Mouse (Mus musculus): ENCODE measurements at regions not wholly inside any gene's neighbourhood (a gene's known extent, or its start where the extent isn't known, plus 50 kb on each side); places are given as distances from the start of the nearest gene placed in this dataset.

- peak; percentile 27 for DNase-seq (ENCODE audit: extremely low spot score)
Measured at GRCm38 (mm10) chr7:64060051-64060450, 93.6 kb upstream of the Trpm1 start.

- no peak for DNase-seq (ENCODE audit: extremely low spot score)
Measured at GRCm38 (mm10) chr7:64058282-64058872, 95.3 kb upstream of the Trpm1 start.

DNA sequence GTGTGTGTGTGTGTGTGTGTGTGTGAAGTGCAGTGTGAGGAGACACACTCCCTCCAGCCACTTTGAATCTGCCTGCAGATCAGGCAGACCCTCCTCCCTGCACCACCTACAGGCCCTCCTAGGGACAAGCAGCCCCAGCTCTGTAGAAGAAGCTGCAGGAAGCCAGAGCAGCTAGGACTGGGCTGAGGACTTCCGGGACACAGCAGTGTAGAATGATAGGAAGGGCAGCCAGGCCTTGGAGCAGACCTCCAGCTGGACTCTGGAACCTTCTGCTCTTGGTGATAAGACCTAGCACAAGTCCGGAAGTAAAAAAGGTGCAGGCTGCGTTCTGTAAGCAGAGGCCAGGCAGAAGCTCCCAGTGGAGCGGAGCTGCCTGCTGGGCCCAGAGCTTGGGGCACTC is 95.8 kb upstream of the Trpm1 start:
- no peak for DNase-seq (ENCODE audit: extremely low spot score)

GRCm38 (mm10) chr7:64056498-64056897 is 97.1 kb upstream of the Trpm1 start:
- DNase-seq (ENCODE audit: extremely low spot score), result no peak

DNA sequence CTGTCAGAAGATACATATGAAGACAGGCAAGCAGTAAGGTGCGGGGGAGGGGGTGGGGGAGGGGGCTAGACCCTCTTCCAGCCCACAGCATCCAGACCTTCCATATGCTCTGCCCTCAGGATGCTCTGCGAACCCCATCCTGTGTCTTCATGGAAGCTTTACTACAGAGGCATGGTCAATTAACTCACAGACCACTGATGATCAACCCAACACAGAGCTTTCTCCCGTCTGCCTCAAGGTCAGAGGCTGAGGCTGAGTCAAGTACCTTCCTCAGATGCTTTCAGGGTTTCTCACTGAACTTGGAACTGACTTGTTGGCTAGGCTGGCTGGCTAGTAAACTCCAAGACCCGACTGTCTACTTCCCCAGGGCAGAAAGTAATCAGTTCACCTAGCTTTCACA is 98.6 kb upstream of the Trpm1 start:
- DNase-seq (ENCODE audit: extremely low spot score), result no peak

DNA sequence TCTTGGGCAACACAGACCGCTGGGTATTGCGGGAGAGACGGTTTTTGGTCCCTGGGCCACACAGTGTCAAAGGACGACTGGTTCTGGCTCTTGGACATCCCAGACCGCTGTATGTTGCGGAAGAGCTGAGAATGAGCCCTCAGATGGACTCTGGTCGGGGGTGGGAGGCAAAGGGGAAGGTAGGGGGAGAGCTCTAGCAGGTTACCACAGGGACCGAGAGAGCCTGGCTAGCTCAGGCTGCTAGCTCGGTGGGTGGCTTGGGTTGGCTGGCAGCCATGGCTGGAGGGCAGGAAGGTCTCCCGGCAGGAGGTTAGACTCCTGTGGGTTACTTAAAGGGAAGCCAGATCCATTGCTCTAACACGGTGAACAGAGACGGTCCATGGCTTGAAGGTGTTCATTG is 99.9 kb upstream of the Trpm1 start:
- DNase-seq (ENCODE audit: extremely low spot score), result no peak

DNA sequence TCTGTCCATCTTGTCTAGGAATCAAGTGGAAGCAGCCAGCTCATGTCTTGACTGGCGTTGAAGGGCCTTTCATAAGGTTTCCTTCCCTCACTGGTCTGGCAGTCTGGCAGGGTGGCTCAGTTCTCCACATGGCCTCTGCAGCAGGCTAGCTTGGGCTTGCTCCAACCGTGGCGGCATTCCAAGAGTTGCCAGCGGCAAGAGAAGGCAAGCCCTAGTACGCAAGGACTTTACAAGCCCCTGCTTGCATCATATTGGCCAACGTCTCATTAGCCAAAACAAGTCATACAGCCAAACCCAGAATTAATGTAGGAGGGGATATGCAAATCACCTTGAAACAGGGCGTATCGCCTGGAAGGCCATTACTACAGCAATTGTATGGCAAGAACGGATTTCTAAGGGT is 101.2 kb upstream of the Trpm1 start:
- DNase-seq (ENCODE audit: extremely low spot score), result no peak

DNA sequence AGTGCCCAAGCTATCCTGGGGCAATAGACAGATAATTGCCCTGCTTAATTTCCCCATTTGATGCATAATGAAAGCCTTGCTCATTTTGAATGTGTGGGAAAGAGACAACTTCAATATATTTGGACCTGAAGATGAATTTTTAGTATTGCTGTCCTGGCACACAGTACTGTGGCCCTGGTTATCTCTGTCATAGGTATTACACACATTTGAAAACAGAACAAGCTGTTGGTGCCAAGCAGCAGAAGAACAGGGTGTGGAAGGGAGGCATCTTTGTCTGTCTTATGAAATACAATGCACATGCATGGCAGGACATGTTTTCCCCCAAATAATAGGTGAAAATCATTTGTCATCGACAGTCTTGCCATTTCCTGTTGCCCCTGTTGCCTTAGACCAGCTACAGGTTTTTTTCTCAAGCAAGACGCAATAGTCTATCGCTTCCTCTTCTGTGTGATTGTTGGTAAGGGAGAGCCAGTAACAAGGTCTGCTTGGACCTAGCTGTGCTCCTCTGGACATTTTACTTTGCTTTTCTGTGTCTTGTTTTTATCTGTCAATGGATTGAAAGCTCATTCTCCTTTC is 102.7 kb upstream of the Trpm1 start:
- DNase-seq (ENCODE audit: extremely low spot score), result no peak

DNA sequence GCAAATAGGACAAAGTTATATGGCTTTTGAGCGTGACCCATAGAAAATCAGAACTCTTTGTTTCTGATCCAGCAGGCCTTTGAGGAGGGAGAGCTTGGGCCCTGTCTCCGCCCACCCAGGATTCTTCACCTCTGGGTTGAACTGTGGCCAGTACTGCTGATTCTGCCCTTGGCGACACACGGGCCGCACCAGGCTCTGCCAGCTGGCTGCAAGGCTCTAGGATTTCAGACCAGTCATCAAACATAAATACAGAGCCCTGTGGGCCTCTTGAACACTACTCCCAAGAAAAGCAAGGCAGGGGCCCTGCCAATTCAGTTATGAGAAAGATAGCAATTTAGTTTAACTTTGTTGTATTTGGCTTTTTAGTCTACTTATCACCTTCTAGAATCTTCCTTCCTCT is 103.4 kb upstream of the Trpm1 start:
- no peak for DNase-seq (ENCODE audit: extremely low spot score)

DNA sequence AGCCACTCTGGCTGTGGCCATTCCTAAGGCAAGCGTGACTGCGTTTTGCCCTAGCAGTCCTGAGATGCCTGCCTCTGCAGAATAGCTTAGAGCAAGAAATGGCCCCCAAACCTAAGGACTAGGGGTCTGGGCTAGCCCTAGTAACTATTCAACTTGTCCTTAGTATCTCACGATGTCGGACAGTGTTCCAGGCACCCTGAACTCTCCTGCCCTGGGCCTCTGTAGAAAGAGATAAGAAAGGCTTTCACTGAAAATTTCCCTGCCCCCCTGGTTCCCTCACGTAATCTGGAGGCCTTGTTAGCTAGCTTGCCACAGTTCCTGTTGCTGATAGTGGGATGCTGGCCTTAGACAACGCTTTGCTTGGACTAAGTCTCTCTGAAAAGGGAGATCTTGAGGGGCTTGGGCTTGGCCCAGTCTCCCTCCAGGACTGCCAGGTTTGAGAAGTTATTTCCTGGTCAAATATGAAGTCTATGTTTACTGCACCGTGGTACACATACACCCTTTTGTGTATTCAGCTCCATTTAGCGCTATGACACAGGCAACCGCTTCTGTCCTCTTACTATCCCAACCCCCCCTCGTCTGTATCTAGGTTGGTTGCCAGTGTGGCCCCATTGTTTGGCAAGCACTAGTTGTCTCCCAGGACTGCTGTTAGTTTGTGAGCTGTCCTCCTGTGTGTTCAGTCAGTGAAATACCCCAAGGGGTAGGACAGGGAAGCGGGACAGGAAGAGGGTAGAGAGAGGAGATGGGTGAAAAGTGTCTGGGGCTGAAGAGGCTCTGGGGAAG is 104.3 kb upstream of the Trpm1 start:
- no peak for DNase-seq (ENCODE audit: extremely low spot score)

GRCm38 (mm10) chr7:64048452-64049182 is 105.0 kb upstream of the Trpm1 start:
- peak; percentile 92 for DNase-seq (ENCODE audit: extremely low spot score)

DNA sequence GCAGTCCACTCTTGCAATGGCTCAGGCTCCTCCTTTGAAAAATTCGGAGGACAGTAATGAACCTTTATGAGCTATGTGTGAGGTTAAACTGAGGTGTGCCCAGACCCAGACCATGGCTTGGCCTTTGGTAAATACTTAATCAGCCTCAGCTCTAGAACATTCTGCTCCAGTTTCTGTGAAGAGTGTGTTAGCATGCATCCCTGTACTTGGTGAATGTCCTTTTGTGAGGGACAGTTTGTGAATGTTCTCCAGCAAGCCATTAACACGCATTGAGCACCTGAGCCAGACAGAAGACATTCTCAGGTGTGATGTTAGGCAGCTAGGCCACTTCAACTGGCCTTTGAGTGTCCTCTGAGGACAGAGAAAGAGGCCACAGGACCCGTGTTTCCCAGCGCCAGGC is 105.8 kb upstream of the Trpm1 start:
- no peak for DNase-seq (ENCODE audit: extremely low spot score)

DNA sequence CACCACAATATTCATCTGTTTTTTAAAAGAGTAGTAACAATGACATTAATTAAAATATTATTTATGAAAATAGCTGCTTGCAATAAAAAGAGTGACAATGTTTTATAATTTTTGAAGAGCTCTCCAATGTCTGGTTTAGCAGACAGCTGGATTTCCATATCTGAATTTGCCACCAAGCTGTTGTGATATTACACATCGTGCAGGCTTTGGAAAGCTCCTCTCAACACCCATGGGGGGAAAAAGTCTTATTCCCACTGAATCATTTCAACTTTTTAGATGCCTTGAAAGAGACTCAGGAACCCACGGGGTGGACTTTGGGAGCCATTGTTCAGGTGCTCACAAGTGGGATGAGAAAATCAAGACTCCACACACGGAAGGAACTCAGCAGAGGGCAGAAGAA is 106.6 kb upstream of the Klf13 start:
- no peak for DNase-seq (ENCODE audit: extremely low spot score)

- DNase-seq (ENCODE audit: extremely low spot score), result no peak
Measured at GRCm38 (mm10) chr7:64042978-64043377, 104.3 kb upstream of the Klf13 start.

- DNase-seq (ENCODE audit: extremely low spot score), result no peak
Measured at GRCm38 (mm10) chr7:64041303-64041702, 102.6 kb upstream of the Klf13 start.

GRCm38 (mm10) chr7:64040026-64040737 is 101.5 kb upstream of the Klf13 start:
- DNase-seq (ENCODE audit: extremely low spot score), result no peak

GRCm38 (mm10) chr7:64037701-64038231 is 99.1 kb upstream of the Klf13 start:
- DNase-seq (ENCODE audit: extremely low spot score), result no peak

DNA sequence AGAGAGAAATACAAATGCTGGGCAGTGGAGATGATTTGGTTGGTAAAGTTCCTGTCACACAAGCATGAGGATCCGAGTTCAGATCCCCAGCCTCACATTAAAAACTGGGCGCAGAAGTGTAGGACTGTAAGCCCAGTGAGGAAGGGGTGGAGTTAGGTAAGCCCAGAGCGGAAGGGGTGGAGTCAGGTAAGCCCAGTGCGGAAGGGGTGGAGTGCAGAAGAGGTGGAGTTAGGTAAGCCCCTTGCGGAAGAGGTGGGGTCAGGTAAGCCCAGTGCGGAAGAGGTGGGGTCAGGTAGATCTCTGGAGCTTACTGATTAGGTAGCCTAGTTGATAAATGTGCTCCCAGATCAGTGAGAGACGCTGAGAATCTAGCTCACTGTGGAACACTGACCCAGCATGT is 97.4 kb upstream of the Klf13 start:
- DNase-seq (ENCODE audit: extremely low spot score), result no peak

DNA sequence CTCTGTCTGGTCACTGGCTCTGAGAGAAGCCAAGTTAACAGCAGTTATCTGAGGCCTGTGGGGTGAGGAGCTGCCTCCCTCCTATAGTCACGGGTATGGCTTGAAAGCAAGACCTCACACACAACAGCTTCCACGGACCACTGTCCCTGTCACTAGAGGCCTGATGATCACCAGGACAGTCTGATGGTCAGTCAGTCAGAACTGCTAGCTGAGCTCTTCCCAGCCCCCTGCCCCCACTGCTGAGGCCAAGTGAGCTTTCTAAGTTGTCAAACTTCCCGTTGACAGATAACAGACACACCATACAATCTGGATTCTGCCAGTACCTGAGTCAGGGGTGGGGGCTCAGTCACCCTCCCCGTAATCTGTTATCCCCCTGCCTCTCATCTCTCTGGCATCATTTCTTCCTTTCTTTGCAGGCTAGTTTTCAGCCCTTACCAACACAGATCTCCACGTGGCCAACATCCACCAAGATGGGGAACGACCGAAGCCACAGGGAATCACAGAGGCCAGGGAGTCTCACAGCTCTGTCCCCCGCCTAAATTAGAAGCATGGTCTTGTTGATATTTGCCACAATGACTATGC is 96.4 kb upstream of the Klf13 start:
- DNase-seq (ENCODE audit: extremely low spot score), result no peak

GRCm38 (mm10) chr7:64034493-64034892 is 95.8 kb upstream of the Klf13 start:
- no peak for DNase-seq (ENCODE audit: extremely low spot score)

- DNase-seq (ENCODE audit: extremely low spot score), result no peak
Measured at GRCm38 (mm10) chr7:64033388-64033787, 94.7 kb upstream of the Klf13 start.

Measured in embryo, embryonic 9.5 days (tissue).